Mouse (Mus musculus) heart, adult 2 months (tissue): ENCODE measurements around the gene Camta1. TPM values are rescaled to one million over a fixed set of nuclear protein-coding genes. Genes with fewer than 3 reads are reported as not detected.

Source experiments
- DNase-seq, 2 experiments: peaks; one replicate each; pipeline ENCODE4 v3.0.0; 2021
- H3K27ac ChIP-seq: fragments of 200-600 bp; 2 replicates; pipeline ENCODE4 v1.8.1; 2022
- H3K27me3 ChIP-seq: fragments of 200-500 bp; 2 replicates; pipeline ENCODE4 v1.6.1; 2012; ENCODE audit warnings: mild to moderate bottlenecking, low read length, inconsistent platforms, mixed read lengths; ENCODE audit not compliant: control insufficient read depth, insufficient read depth
- H3K36me3 ChIP-seq: fragments of 200-500 bp; 2 replicates; pipeline ENCODE4 v1.6.1; 2012; ENCODE audit warnings: low read length, inconsistent platforms; ENCODE audit not compliant: control insufficient read depth, insufficient read depth
- H3K4me1 ChIP-seq: fragments of 200-500 bp; 2 replicates; pipeline ENCODE4 v1.6.1; 2011; ENCODE audit warnings: low read length; ENCODE audit not compliant: control insufficient read depth, insufficient read depth
- H3K4me3 ChIP-seq: fragments of 200-600 bp; 2 replicates; pipeline ENCODE4 v1.8.1; 2022
- H3K79me2 ChIP-seq: fragments of 200-500 bp; replicated peaks from 2 replicates; pipeline ENCODE4 v1.6.1; 2012; ENCODE audit warnings: mild to moderate bottlenecking, inconsistent platforms, low read length, moderate library complexity, mixed read lengths; ENCODE audit not compliant: control insufficient read depth, insufficient read depth
- H3K9ac ChIP-seq: fragments of 200-500 bp; 2 replicates; pipeline ENCODE4 v1.6.1; 2012; ENCODE audit warnings: low read depth, mild to moderate bottlenecking, control low read depth, inconsistent platforms, low read length, mixed read lengths
- CTCF ChIP-seq: fragments of 200-600 bp; IDR thresholded peaks from 2 replicates; pipeline ENCODE4 v1.8.1; 2022; ENCODE audit warnings: antibody characterized with exemption, mild to moderate bottlenecking, moderate library complexity
- EP300 ChIP-seq: fragments of 200-500 bp; IDR thresholded peaks from 2 replicates; pipeline ENCODE4 v1.6.1; 2011; ENCODE audit warnings: low read depth, low read length, control low read depth; ENCODE audit not compliant: insufficient read depth
- POLR2A ChIP-seq: fragments of 200-500 bp; IDR thresholded peaks from 2 replicates; pipeline ENCODE4 v1.6.1; 2011; ENCODE audit warnings: mild to moderate bottlenecking, low read depth, low read length, control low read depth; ENCODE audit not compliant: insufficient read depth
- WGBS: fragments of 180-500 bp; shearing (Covaris S2); methylation state at CpG from one replicate; pipeline ENCODE4 v1.1.7; 2018; 5-methylcytosine and 5-hydroxymethylcytosine counted together
- intact Hi-C: fragments of 180-260 bp; cut with DNase I; formaldehyde crosslinking; loops from one replicate; pipeline ENCODE4 v1.15.1; 2025
- polyA plus RNA-seq: library from polyadenylated mRNA; depleted of rRNA; stranded (reverse); fragments of >200 nt; gene quantifications from 2 replicates; pipeline ENCODE4 v1.2.3, GENCODE M21; 2012
- total RNA-seq, 2 experiments: library from RNA; stranded (reverse); gene quantifications; 2 replicates each; pipeline ENCODE4 v1.2.3; 2021

Camta1 gene
- total and polyA plus RNA-seq, 3 experiments: 39.4 to 234 (median 208) TPM

DNA sequence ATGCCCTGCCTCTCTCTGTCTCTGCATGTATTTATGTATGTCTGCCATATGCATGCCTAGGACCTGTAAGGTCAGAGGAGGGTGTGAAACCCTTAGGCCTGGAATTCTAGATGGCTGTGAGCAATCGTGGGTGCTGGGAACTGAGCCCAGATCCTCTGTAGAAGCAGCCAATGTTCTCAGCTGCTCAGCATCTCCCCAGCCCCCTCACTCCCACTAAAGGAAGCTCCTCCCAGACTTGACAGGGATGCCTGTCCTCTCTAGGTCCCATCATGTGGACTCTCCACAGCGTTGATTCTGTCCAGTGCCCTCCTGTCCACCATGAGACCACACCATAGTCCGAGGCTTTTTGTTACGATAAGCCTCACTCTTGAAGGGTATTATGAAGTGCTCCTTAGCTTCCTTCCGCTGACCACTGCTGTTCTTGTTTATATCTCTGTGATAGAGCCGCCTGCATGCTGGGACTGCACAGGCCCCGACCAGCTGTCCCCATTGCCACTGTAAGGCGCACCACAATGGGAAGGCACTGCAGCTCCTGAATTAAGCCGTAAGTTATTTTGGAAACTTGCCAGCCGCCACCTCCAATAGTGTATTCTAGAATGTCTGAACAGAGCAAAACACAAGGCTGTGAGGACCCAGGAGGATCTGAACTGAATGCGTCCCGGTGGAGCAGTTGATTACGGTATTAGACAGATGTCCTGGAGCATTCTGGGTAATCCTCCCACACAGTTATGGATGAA is 905.1 kb downstream of the Camta1 start:
- H3K4me3 ChIP-seq: no peak overlapping the region
- intact Hi-C loops: no loop called here
- 56% methylated on average over 13 of the region's 13 CpGs for WGBS
- no peaks in the 10 kb centered on the region for H3K27me3 ChIP-seq
- DNase-seq: no peak
- H3K9ac ChIP-seq: no peak overlapping the region
- no peaks in the 10 kb centered on the region for H3K36me3 ChIP-seq
- H3K79me2 ChIP-seq: no peaks in the 10 kb centered on the region
- no peak for TF ChIP-seq CTCF
- TF ChIP-seq EP300: no peak
- TF ChIP-seq POLR2A: no peak
- no peak overlapping the region for H3K27ac ChIP-seq
- H3K4me1 ChIP-seq: no peaks in the 10 kb centered on the region

DNA sequence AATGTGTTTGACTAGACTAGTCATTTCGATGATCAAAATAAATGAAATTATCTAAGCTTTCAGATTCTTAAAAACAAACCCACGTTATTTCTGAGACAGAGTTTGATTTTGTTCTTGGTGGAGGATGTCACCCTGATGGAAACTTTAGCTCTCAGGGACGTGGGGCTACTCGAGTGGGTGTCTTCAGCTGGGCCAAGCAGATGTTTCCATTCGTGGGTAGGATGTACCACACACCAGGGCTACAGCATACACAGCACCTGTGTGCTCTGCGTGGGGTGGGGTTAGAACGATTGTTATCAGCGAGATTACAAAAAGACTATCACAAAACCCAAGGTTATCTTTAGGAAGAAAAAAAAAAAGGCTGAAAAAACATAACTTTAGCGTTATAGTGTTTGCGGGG is 910.7 kb downstream of the Camta1 start:
- TF ChIP-seq EP300: no peak
- no peak for TF ChIP-seq CTCF
- TF ChIP-seq POLR2A: no peak
- WGBS: 61% methylated on average over 10 of the region's 10 CpGs
- Histone ChIP-seq H3K4me3 (no peak overlapping the region), H3K27ac (no peak overlapping the region), H3K4me1 (no peaks in the 10 kb centered on the region), H3K27me3 (no peaks in the 10 kb centered on the region), H3K9ac (no peak overlapping the region), H3K79me2 (no peaks in the 10 kb centered on the region), H3K36me3 (no peaks in the 10 kb centered on the region)
- DNase-seq: no peak
- intact Hi-C loops: no loop called here

DNA sequence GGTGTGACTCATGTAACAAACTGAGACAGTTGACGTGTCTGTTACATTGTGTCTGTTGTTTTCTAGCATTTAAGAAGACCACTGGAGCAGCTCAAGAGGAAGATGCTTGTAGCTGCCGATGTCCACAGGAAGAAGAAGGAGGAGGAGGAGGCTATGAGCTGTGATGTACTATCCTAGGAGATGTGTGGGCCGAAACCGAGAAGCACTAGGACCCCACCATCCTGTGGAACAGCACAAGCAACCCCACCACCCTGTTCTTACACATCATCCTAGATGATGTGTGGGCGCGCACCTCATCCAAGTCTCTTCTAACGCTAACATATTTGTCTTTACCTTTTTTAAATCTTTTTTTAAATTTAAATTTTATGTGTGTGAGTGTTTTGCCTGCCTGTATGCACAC is 917.0 kb downstream of the Camta1 start:
- DNase-seq: no peak
- TF ChIP-seq POLR2A (no peak), CTCF (no peak), EP300 (no peak)
- intact Hi-C loops: no loop called here
- Histone ChIP-seq H3K4me3 (no peak overlapping the region), H3K79me2 (no peaks in the 10 kb centered on the region), H3K27ac (no peak overlapping the region), H3K4me1 (no peaks in the 10 kb centered on the region), H3K36me3 (no peaks in the 10 kb centered on the region), H3K27me3 (0 out of 2 replicates have a peak, but pooled peaks cover 2% of the 10 kb centered on the region), H3K9ac (no peak overlapping the region)
- WGBS: 84% methylated on average over 7 of the region's 7 CpGs

- Histone ChIP-seq H3K79me2 (no peaks in the 10 kb centered on the region), H3K27me3 (0 out of 2 replicates have a peak, but pooled peaks cover 2% of the 10 kb centered on the region), H3K27ac (no peak overlapping the region), H3K9ac (no peak overlapping the region), H3K4me3 (no peak overlapping the region), H3K4me1 (no peaks in the 10 kb centered on the region), H3K36me3 (no peaks in the 10 kb centered on the region)
- DNase-seq: no peak
- WGBS: 64% methylated on average over 13 of the region's 13 CpGs
- TF ChIP-seq CTCF: no peak
- no peak for TF ChIP-seq EP300
- no peak for TF ChIP-seq POLR2A
- intact Hi-C loops: no loop called here
These were observed 921.6 kb downstream of the Camta1 start for GRCm38 (mm10) chr4:150939991-150940651.

- Histone ChIP-seq H3K27ac (no peak overlapping the region), H3K4me1 (no peaks in the 10 kb centered on the region), H3K27me3 (0 out of 2 replicates have a peak, but pooled peaks cover 2% of the 10 kb centered on the region), H3K79me2 (no peaks in the 10 kb centered on the region), H3K36me3 (no peaks in the 10 kb centered on the region), H3K9ac (no peak overlapping the region), H3K4me3 (no peak overlapping the region)
- DNase-seq: no peak
- WGBS: 12% methylated on average over 14 of the region's 14 CpGs
- intact Hi-C loops: no loop called here
- TF ChIP-seq POLR2A (no peak), EP300 (no peak), CTCF (no peak)
These were observed 923.6 kb downstream of the Camta1 start for GRCm38 (mm10) chr4:150938063-150938452.
